Mouse (Mus musculus) midbrain, embryonic 13.5 days (tissue): Measurements from ENCODE around the gene Myo5a. TPM values are rescaled to one million over a fixed set of nuclear protein-coding genes. Genes with fewer than 3 reads are reported as not detected.
A peak's percentile ranks its signal among the peaks of the same experiment; 100 is the strongest.

Source experiments
- ATAC-seq: fragments of 200-750 bp; cut with Nextera tagmentation; 2 replicates; pipeline ENCODE4 v1.8.0; 2017; ENCODE audit warnings: mild to moderate bottlenecking, moderate TSS enrichment, moderate library complexity
- H3K27ac ChIP-seq: fragments of 300-500 bp; sonication (generic); 2 replicates; pipeline ENCODE4 v1.5.1; 2015; ENCODE audit warnings: inconsistent platforms, mild to moderate bottlenecking, moderate library complexity
- H3K27me3 ChIP-seq: fragments of 300-500 bp; sonication (generic); 2 replicates; pipeline ENCODE4 v1.6.1; 2015; ENCODE audit warnings: mild to moderate bottlenecking, inconsistent platforms
- H3K36me3 ChIP-seq: fragments of 300-500 bp; sonication (generic); 2 replicates; pipeline ENCODE4 v1.6.1; 2015; ENCODE audit warnings: mild to moderate bottlenecking, inconsistent platforms
- H3K4me1 ChIP-seq: fragments of 300-500 bp; sonication (generic); replicated peaks from 2 replicates; pipeline ENCODE4 v1.6.1; 2015; ENCODE audit warnings: inconsistent platforms
- H3K4me2 ChIP-seq: fragments of 300-500 bp; sonication (generic); replicated peaks from 2 replicates; pipeline ENCODE4 v1.6.1; 2015; ENCODE audit warnings: moderate library complexity, mild to moderate bottlenecking, inconsistent platforms
- H3K4me3 ChIP-seq: fragments of 300-500 bp; sonication (generic); replicated peaks from 2 replicates; pipeline ENCODE4 v1.5.1; 2015; ENCODE audit warnings: mild to moderate bottlenecking, inconsistent platforms
- H3K9ac ChIP-seq: fragments of 300-500 bp; sonication (generic); replicated peaks from 2 replicates; pipeline ENCODE4 v1.6.1; 2015; ENCODE audit warnings: mild to moderate bottlenecking, inconsistent platforms
- H3K9me3 ChIP-seq: fragments of 300-500 bp; sonication (generic); 2 replicates; pipeline ENCODE4 v1.6.1; 2016; ENCODE audit warnings: mild to moderate bottlenecking, inconsistent platforms
- WGBS: fragments of 180-500 bp; shearing (Covaris S2); methylation state at CpG from one replicate; pipeline ENCODE4 v1.1.7; 2015; 5-methylcytosine and 5-hydroxymethylcytosine counted together
- polyA plus RNA-seq: library from polyadenylated mRNA; unstranded; fragments of >200 nt; fragmentation: Nextera tagmentation; extraction: Ambion mirVana; gene quantifications from 2 replicates; pipeline ENCODE4 v1.2.1, GENCODE M21; 2015

Gene Myo5a
- polyA plus RNA-seq, 1 experiment from 2014 or later: 27.8 TPM

DNA sequence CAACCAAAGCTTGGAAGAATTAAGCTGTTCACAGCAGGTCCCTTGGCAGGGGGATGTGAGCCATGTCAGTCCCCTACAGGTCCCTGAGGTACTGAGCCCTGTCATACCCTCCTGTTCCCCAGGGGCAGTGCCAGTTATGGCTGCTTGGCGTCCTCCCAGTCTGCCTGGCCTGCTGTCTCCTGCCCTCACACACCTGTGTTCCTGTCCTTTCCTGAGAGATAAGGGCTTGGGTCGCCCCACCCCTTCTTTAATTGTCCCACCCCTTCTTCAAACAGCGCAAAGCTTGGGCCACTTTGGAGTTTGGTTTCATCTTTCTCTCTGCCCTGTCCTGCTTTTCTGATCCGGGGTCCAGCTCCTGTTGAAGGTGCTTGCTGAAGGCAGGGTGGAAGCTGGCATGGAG lies 188.0 kb downstream of the Myo5a start:
- H3K9ac ChIP-seq: no peak overlapping the region
- no peak overlapping the region for H3K4me3 ChIP-seq
- no peaks in the 10 kb centered on the region for H3K27me3 ChIP-seq
- 78% methylated on average over 4 of the region's 4 CpGs for WGBS
- H3K4me1 ChIP-seq: peaks cover 41% of the 10 kb centered on the region
- no peak overlapping the region for H3K4me2 ChIP-seq
- no peaks in the 10 kb centered on the region for H3K36me3 ChIP-seq
- no peak for ATAC-seq
- no peak overlapping the region for H3K27ac ChIP-seq
- H3K9me3 ChIP-seq: no peaks in the 10 kb centered on the region

DNA sequence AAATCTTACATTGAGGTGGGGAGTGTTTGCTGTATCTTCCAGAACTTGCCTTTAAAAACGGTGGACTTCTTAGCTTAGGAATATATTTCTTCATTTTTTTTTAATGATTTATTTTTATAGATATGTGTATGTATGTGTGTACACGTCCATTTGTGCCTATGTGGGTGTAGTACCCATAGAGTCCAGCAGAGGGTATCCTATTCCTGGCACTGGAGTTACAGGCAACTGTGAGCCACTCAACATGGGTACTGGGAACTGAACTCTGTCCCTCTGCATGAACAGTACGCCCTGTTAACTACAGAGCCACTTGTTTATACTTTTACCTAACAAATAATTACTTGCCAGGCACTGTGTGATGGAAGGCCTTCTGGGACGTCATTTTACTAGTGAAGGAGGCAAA lies 188.8 kb downstream of the Myo5a start:
- no peak for ATAC-seq
- Histone ChIP-seq H3K27ac (no peak overlapping the region), H3K4me2 (no peak overlapping the region), H3K4me3 (no peak overlapping the region), H3K36me3 (no peaks in the 10 kb centered on the region), H3K9ac (no peak overlapping the region), H3K4me1 (peaks cover 36% of the 10 kb centered on the region), H3K9me3 (no peaks in the 10 kb centered on the region), H3K27me3 (no peaks in the 10 kb centered on the region)
- 91% methylated on average over 4 of the region's 4 CpGs for WGBS

GRCm38 (mm10) chr9:75261332-75261872 lies 190.6 kb downstream of the Myo5a start:
- Histone ChIP-seq H3K27me3 (no peaks in the 10 kb centered on the region), H3K36me3 (no peaks in the 10 kb centered on the region), H3K4me1 (peaks cover 30% of the 10 kb centered on the region), H3K4me3 (no peak overlapping the region), H3K27ac (peak overlapping the region; percentile 80), H3K4me2 (peak overlapping the region; percentile 10; the same call in 1 of the 2 replicates), H3K9ac (no peak overlapping the region), H3K9me3 (no peaks in the 10 kb centered on the region)
- ATAC-seq: peak; percentile 96
- WGBS: 2% methylated on average over 8 of the region's 8 CpGs

DNA sequence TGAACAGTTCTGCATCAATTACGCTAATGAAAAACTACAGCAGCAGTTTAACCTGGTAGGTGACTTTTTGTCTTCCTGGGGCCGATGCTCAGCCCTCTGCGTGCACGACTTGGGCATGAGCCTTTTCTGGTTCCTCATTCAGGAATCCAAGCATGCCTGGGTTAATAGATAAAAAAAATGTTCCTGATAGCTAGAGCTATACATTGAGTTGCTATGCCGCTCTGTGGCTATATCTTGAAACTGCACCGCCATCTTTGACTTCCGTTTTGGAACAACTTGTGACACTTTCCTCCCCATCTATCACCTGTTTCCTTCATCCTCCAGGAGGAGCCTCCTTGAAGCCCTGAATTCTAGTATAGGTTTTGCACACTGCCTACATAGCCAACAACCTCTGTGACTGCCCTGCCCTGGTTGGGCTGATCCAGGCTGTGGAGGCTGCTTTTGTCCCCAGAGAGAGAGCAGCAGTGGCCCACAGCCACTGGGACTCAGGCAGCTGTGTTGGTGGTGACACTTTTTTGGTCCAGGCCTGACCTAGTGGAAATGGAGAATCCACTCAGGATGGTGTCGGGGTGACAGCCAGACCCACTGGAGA lies 191.5 kb downstream of the Myo5a start:
- Histone ChIP-seq H3K4me1 (peaks cover 30% of the 10 kb centered on the region), H3K9me3 (no peaks in the 10 kb centered on the region), H3K36me3 (no peaks in the 10 kb centered on the region), H3K4me2 (0 out of 2 replicates have a peak overlapping the region, but pooled peaks have one; percentile 10), H3K4me3 (no peak overlapping the region), H3K27me3 (no peaks in the 10 kb centered on the region), H3K9ac (no peak overlapping the region), H3K27ac (peak overlapping the region; percentile 80; the same call in 1 of the 2 replicates)
- ATAC-seq: no peak
- WGBS: 57% methylated on average over 8 of the region's 8 CpGs

GRCm38 (mm10) chr9:75264008-75264718 lies 193.3 kb downstream of the Myo5a start:
- Histone ChIP-seq H3K27ac (no peak overlapping the region), H3K4me3 (no peak overlapping the region), H3K4me1 (peaks cover 30% of the 10 kb centered on the region), H3K27me3 (no peaks in the 10 kb centered on the region), H3K36me3 (no peaks in the 10 kb centered on the region), H3K9me3 (no peaks in the 10 kb centered on the region), H3K4me2 (no peak overlapping the region), H3K9ac (no peak overlapping the region)
- ATAC-seq: no peak
- WGBS: 47% methylated on average over 3 of the region's 3 CpGs

DNA sequence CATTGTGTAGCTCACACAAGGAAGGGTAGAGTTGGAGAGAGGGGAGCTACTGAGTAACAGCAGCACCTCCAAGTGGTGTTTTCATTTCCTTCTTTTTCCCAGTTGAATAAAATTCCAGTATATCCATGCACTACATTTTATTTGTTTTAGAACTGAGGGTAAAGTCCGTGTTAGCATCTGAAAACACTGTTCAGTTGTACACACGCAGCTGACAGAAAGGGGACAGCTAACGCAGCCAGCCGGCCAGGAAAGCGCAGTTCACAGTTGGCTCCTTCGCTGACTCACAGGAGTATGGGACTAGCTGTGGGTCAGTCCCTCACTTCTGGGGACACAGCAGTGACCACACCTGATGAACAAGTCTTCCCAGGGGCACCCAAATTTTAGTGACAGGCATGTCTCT lies 196.3 kb downstream of the Myo5a start:
- Histone ChIP-seq H3K9me3 (no peaks in the 10 kb centered on the region), H3K4me2 (no peak overlapping the region)
- 81% methylated on average over 6 of the region's 6 CpGs for WGBS

GRCm38 (mm10) chr9:75270382-75270781 lies 199.6 kb downstream of the Myo5a start:
- no peaks in the 10 kb centered on the region for H3K4me1 ChIP-seq
- H3K9me3 ChIP-seq: no peaks in the 10 kb centered on the region
- ATAC-seq: no peak
- no peaks in the 10 kb centered on the region for H3K36me3 ChIP-seq
- no peak overlapping the region for H3K27ac ChIP-seq
- H3K4me2 ChIP-seq: no peak overlapping the region
- no peak overlapping the region for H3K4me3 ChIP-seq
- H3K27me3 ChIP-seq: no peaks in the 10 kb centered on the region
- H3K9ac ChIP-seq: no peak overlapping the region
- WGBS: 87% methylated on average over 6 of the region's 6 CpGs

More for the DNA sequence above, 196.3 kb downstream of the Myo5a start:
- no peak for ATAC-seq
- no peak overlapping the region for H3K27ac ChIP-seq
- H3K4me3 ChIP-seq: no peak overlapping the region
- peaks cover 13% of the 10 kb centered on the region; the same call in 1 of the 2 replicates for H3K4me1 ChIP-seq
- H3K27me3 ChIP-seq: no peaks in the 10 kb centered on the region
- H3K9ac ChIP-seq: no peak overlapping the region
- no peaks in the 10 kb centered on the region for H3K36me3 ChIP-seq

GRCm38 (mm10) chr9:75271539-75271938 lies 200.7 kb downstream of the Myo5a start:
- 90% methylated on average over 8 of the region's 8 CpGs for WGBS

More at GRCm38 (mm10) chr9:75271539-75271938, 200.7 kb downstream of the Myo5a start:
- Histone ChIP-seq H3K9ac (no peak overlapping the region), H3K4me1 (no peaks in the 10 kb centered on the region), H3K9me3 (no peaks in the 10 kb centered on the region), H3K36me3 (no peaks in the 10 kb centered on the region), H3K27ac (no peak overlapping the region), H3K27me3 (no peaks in the 10 kb centered on the region), H3K4me2 (no peak overlapping the region), H3K4me3 (no peak overlapping the region)
- no peak for ATAC-seq

Other genes starting within 250 kb of the Myo5a start
- gene Onecut1, start 209.1 kb upstream of the Myo5a start, polyA plus RNA-seq: 10.4 and 10.7 TPM in 2 replicates
- 31.3 TPM in 2 replicates for gene Fam214a, start 118.1 kb upstream of the Myo5a start, polyA plus RNA-seq
- 236 and 245 TPM in 2 replicates for gene Arpp19, start 33.4 kb upstream of the Myo5a start, polyA plus RNA-seq
- 0.50 and 0.59 TPM in 2 replicates for gene Myo5c, start 161.0 kb downstream of the Myo5a start, polyA plus RNA-seq
- gene Gnb5, start 235.3 kb downstream of the Myo5a start, polyA plus RNA-seq: 46.4 and 50.2 TPM in 2 replicates